Mouse (Mus musculus): ENCODE data around the gene H2-Aa. TPM values are rescaled to one million over a fixed set of nuclear protein-coding genes. Genes with fewer than 3 reads are reported as not detected.

Gene H2-Aa
- polyA plus RNA-seq, 1 experiment from 2014 or later = 7.9 TPM

GRCm38 (mm10) chr17:34244656-34245055 lies 43.0 kb downstream of the H2-Aa start:
- no peaks in the 10 kb centered on the region for H3K36me3 ChIP-seq (ENCODE audit: control insufficient read depth, insufficient read depth, low read length)
- H3K9ac ChIP-seq (ENCODE audit: low read length) = no peak overlapping the region
- no peaks in the 10 kb centered on the region for H3K4me1 ChIP-seq (ENCODE audit: control insufficient read depth, insufficient read depth, low read length)
- no peaks in the 10 kb centered on the region for H3K27me3 ChIP-seq (ENCODE audit: control insufficient read depth, insufficient read depth, low read length)
- 68% methylated on average over 4 of the region's 4 CpGs for WGBS
- peaks cover 7% of the 10 kb centered on the region; the same call in 1 of the 2 replicates for H3K9me3 ChIP-seq (replicated peaks; ENCODE audit: control insufficient read depth, low read length)
- H3K4me2 ChIP-seq (ENCODE audit: low read depth, low read length) = no peak overlapping the region
- H3K4me3 ChIP-seq (replicated peaks; ENCODE audit: low read length) = no peak overlapping the region
- no peak for ATAC-seq (ENCODE audit: insufficient read depth, low FRiP score)
- H3K27ac ChIP-seq (ENCODE audit: low read length) = no peak overlapping the region

- H3K4me3 ChIP-seq (replicated peaks; ENCODE audit: low read length) = no peak overlapping the region
- H3K36me3 ChIP-seq (ENCODE audit: control insufficient read depth, insufficient read depth, low read length) = no peaks in the 10 kb centered on the region
- no peaks in the 10 kb centered on the region for H3K4me1 ChIP-seq (ENCODE audit: control insufficient read depth, insufficient read depth, low read length)
- no peak overlapping the region for H3K9ac ChIP-seq (ENCODE audit: low read length)
- H3K9me3 ChIP-seq (replicated peaks; ENCODE audit: control insufficient read depth, low read length) = peaks cover 7% of the 10 kb centered on the region; the same call in 1 of the 2 replicates
- no peak overlapping the region for H3K4me2 ChIP-seq (ENCODE audit: low read depth, low read length)
- no peaks in the 10 kb centered on the region; the same call in 1 of the 2 replicates for H3K27me3 ChIP-seq (ENCODE audit: control insufficient read depth, insufficient read depth, low read length)
- no peak for ATAC-seq (ENCODE audit: insufficient read depth, low FRiP score)
- WGBS = 73% methylated on average over 6 of the region's 6 CpGs
- no peak overlapping the region for H3K27ac ChIP-seq (ENCODE audit: low read length)
Observed at GRCm38 (mm10) chr17:34240916-34241315, 46.7 kb downstream of the H2-Aa start.

- no peaks in the 10 kb centered on the region for H3K36me3 ChIP-seq (ENCODE audit: control insufficient read depth, insufficient read depth, low read length)
- no peak overlapping the region for H3K4me2 ChIP-seq (ENCODE audit: low read depth, low read length)
- no peak for ATAC-seq (ENCODE audit: insufficient read depth, low FRiP score)
- no peaks in the 10 kb centered on the region for H3K4me1 ChIP-seq (ENCODE audit: control insufficient read depth, insufficient read depth, low read length)
- peaks cover 7% of the 10 kb centered on the region; the same call in 1 of the 2 replicates for H3K9me3 ChIP-seq (replicated peaks; ENCODE audit: control insufficient read depth, low read length)
- no peak overlapping the region for H3K27ac ChIP-seq (ENCODE audit: low read length)
- H3K4me3 ChIP-seq (replicated peaks; ENCODE audit: low read length) = no peak overlapping the region
- no peaks in the 10 kb centered on the region; the same call in 1 of the 2 replicates for H3K27me3 ChIP-seq (ENCODE audit: control insufficient read depth, insufficient read depth, low read length)
- 68% methylated on average over 3 of the region's 3 CpGs for WGBS
- H3K9ac ChIP-seq (ENCODE audit: low read length) = no peak overlapping the region
Observed at GRCm38 (mm10) chr17:34240366-34240765, 47.3 kb downstream of the H2-Aa start.

- 44% methylated on average over 10 of the region's 10 CpGs for WGBS
- H3K9me3 ChIP-seq (replicated peaks; ENCODE audit: control insufficient read depth, low read length) = peaks cover 7% of the 10 kb centered on the region; the same call in 1 of the 2 replicates
- no peaks in the 10 kb centered on the region; the same call in 1 of the 2 replicates for H3K27me3 ChIP-seq (ENCODE audit: control insufficient read depth, insufficient read depth, low read length)
- no peak overlapping the region for H3K4me3 ChIP-seq (replicated peaks; ENCODE audit: low read length)
- H3K4me1 ChIP-seq (ENCODE audit: control insufficient read depth, insufficient read depth, low read length) = no peaks in the 10 kb centered on the region
- H3K4me2 ChIP-seq (ENCODE audit: low read depth, low read length) = no peak overlapping the region
- no peak overlapping the region; the same call in 1 of the 2 replicates for H3K27ac ChIP-seq (ENCODE audit: low read length)
- H3K9ac ChIP-seq (ENCODE audit: low read length) = no peak overlapping the region
- no peak for ATAC-seq (ENCODE audit: insufficient read depth, low FRiP score)
- H3K36me3 ChIP-seq (ENCODE audit: control insufficient read depth, insufficient read depth, low read length) = no peaks in the 10 kb centered on the region
Observed at GRCm38 (mm10) chr17:34239601-34240041, 48.0 kb downstream of the H2-Aa start.

- Histone ChIP-seq H3K27me3 (ENCODE audit: control insufficient read depth, insufficient read depth, low read length) (no peaks in the 10 kb centered on the region; the same call in 1 of the 2 replicates), H3K36me3 (ENCODE audit: control insufficient read depth, insufficient read depth, low read length) (no peaks in the 10 kb centered on the region), H3K9ac (ENCODE audit: low read length) (no peak within 1 kb of the TSS), H3K4me3 (replicated peaks; ENCODE audit: low read length) (no peak within 1 kb of the TSS), H3K9me3 (replicated peaks; ENCODE audit: control insufficient read depth, low read length) (peaks cover 7% of the 10 kb centered on the region; the same call in 1 of the 2 replicates), H3K4me1 (ENCODE audit: control insufficient read depth, insufficient read depth, low read length) (no peaks in the 10 kb centered on the region), H3K4me2 (ENCODE audit: low read depth, low read length) (no peak within 1 kb of the TSS), H3K27ac (ENCODE audit: low read length) (no peak within 1 kb of the TSS; the same call in 1 of the 2 replicates)
- WGBS = 64% methylated on average over 3 of the region's 3 CpGs
- ATAC-seq (ENCODE audit: insufficient read depth, low FRiP score) = no peak
Observed at GRCm38 (mm10) chr17:34238706-34239105, 48.9 kb downstream of the H2-Aa start, which contains the start of gene H2-Ob. H2-Ob (plus strand) TSS chr17:34238903.

GRCm38 (mm10) chr17:34237741-34238140 lies 49.9 kb downstream of the H2-Aa start:
- no peak for ATAC-seq (ENCODE audit: insufficient read depth, low FRiP score)
- 71% methylated on average over 3 of the region's 3 CpGs for WGBS
- H3K36me3 ChIP-seq (ENCODE audit: control insufficient read depth, insufficient read depth, low read length) = no peaks in the 10 kb centered on the region
- peaks cover 7% of the 10 kb centered on the region; the same call in 1 of the 2 replicates for H3K9me3 ChIP-seq (replicated peaks; ENCODE audit: control insufficient read depth, low read length)
- H3K27me3 ChIP-seq (ENCODE audit: control insufficient read depth, insufficient read depth, low read length) = no peaks in the 10 kb centered on the region; the same call in 1 of the 2 replicates
- H3K27ac ChIP-seq (ENCODE audit: low read length) = no peak overlapping the region
- H3K9ac ChIP-seq (ENCODE audit: low read length) = no peak overlapping the region
- no peak overlapping the region for H3K4me2 ChIP-seq (ENCODE audit: low read depth, low read length)
- H3K4me1 ChIP-seq (ENCODE audit: control insufficient read depth, insufficient read depth, low read length) = no peaks in the 10 kb centered on the region
- H3K4me3 ChIP-seq (replicated peaks; ENCODE audit: low read length) = no peak overlapping the region

- Histone ChIP-seq H3K27ac (ENCODE audit: low read length) (no peak overlapping the region), H3K9ac (ENCODE audit: low read length) (no peak overlapping the region), H3K4me3 (replicated peaks; ENCODE audit: low read length) (no peak overlapping the region), H3K36me3 (ENCODE audit: control insufficient read depth, insufficient read depth, low read length) (no peaks in the 10 kb centered on the region), H3K4me2 (ENCODE audit: low read depth, low read length) (no peak overlapping the region), H3K4me1 (ENCODE audit: control insufficient read depth, insufficient read depth, low read length) (no peaks in the 10 kb centered on the region), H3K27me3 (ENCODE audit: control insufficient read depth, insufficient read depth, low read length) (no peaks in the 10 kb centered on the region; the same call in 1 of the 2 replicates), H3K9me3 (replicated peaks; ENCODE audit: control insufficient read depth, low read length) (peaks cover 5% of the 10 kb centered on the region; the same call in 1 of the 2 replicates)
- no peak for ATAC-seq (ENCODE audit: insufficient read depth, low FRiP score)
- 66% methylated on average over 5 of the region's 5 CpGs for WGBS
Observed at GRCm38 (mm10) chr17:34236691-34237090, 50.9 kb downstream of the H2-Aa start.

GRCm38 (mm10) chr17:34234926-34235325 lies 52.7 kb downstream of the H2-Aa start:
- Histone ChIP-seq H3K9ac (ENCODE audit: low read length) (no peak overlapping the region), H3K36me3 (ENCODE audit: control insufficient read depth, insufficient read depth, low read length) (no peaks in the 10 kb centered on the region), H3K4me1 (ENCODE audit: control insufficient read depth, insufficient read depth, low read length) (no peaks in the 10 kb centered on the region), H3K27ac (ENCODE audit: low read length) (no peak overlapping the region), H3K27me3 (ENCODE audit: control insufficient read depth, insufficient read depth, low read length) (no peaks in the 10 kb centered on the region; the same call in 1 of the 2 replicates), H3K9me3 (replicated peaks; ENCODE audit: control insufficient read depth, low read length) (no peaks in the 10 kb centered on the region), H3K4me2 (ENCODE audit: low read depth, low read length) (no peak overlapping the region), H3K4me3 (replicated peaks; ENCODE audit: low read length) (no peak overlapping the region)
- WGBS = 38% methylated on average over 9 of the region's 9 CpGs
- ATAC-seq (ENCODE audit: insufficient read depth, low FRiP score) = no peak; the same call in 1 of the 2 replicates
